Mouse (Mus musculus) ES-Bruce4 (cell line): Measurements from ENCODE around the gene Ccdc88c. TPM values are rescaled to one million over a fixed set of nuclear protein-coding genes. Genes with fewer than 3 reads are reported as not detected.

Experiments used
- H3K27ac ChIP-seq: 2 replicates; pipeline ENCODE4 v1.5.1; 2012; ENCODE audit warnings: low read length, inconsistent platforms; ENCODE audit not compliant: insufficient read depth
- H3K27me3 ChIP-seq: 2 replicates; pipeline ENCODE4 v1.6.1; 2012; ENCODE audit warnings: mild to moderate bottlenecking, low read length, inconsistent platforms; ENCODE audit not compliant: control insufficient read depth, poor library complexity, insufficient read depth, severe bottlenecking
- H3K36me3 ChIP-seq: 2 replicates; pipeline ENCODE4 v1.6.1; 2012; ENCODE audit warnings: inconsistent platforms, mild to moderate bottlenecking, low read length, moderate library complexity; ENCODE audit not compliant: control insufficient read depth, poor library complexity, insufficient read depth, severe bottlenecking
- H3K4me1 ChIP-seq: one replicate; pipeline ENCODE4 v1.8.1; 2011; ENCODE audit warnings: low read length; ENCODE audit not compliant: control insufficient read depth, insufficient read depth
- H3K4me3 ChIP-seq: 2 replicates; pipeline ENCODE4 v1.5.1; 2011; ENCODE audit warnings: low read depth, mild to moderate bottlenecking, low read length
- H3K9ac ChIP-seq: 2 replicates; pipeline ENCODE4 v1.6.1; 2012; ENCODE audit warnings: low read depth, mild to moderate bottlenecking, inconsistent platforms; ENCODE audit not compliant: poor library complexity, severe bottlenecking
- H3K9me3 ChIP-seq: replicated peaks from 2 replicates; pipeline ENCODE4 v1.6.1; 2012; ENCODE audit warnings: mild to moderate bottlenecking, low read length, inconsistent platforms; ENCODE audit not compliant: control insufficient read depth, poor library complexity, insufficient read depth, severe bottlenecking
- CTCF ChIP-seq: IDR thresholded peaks from one replicate; pipeline ENCODE4 v1.8.1; 2011; ENCODE audit warnings: low read depth, low read length
- EP300 ChIP-seq: IDR thresholded peaks from 2 replicates; pipeline ENCODE4 v1.6.1; 2011; ENCODE audit warnings: low read depth, low read length; ENCODE audit not compliant: insufficient read depth
- POLR2A ChIP-seq: IDR thresholded peaks from one replicate; pipeline ENCODE4 v1.8.1; 2011; ENCODE audit warnings: low read length; ENCODE audit not compliant: insufficient read depth
- polyA plus RNA-seq: library from polyadenylated mRNA; stranded (reverse); fragments of >200 nt; gene quantifications from 2 replicates; pipeline ENCODE4 v1.2.4, GENCODE M21; 2011; ENCODE audit warnings: low read depth; ENCODE audit not compliant: missing spikeins, insufficient read depth, insufficient read length

Ccdc88c gene
- polyA plus RNA-seq, 1 experiment, result 69.0 TPM

- Histone ChIP-seq H3K9me3 (no peaks in the 10 kb centered on the region), H3K9ac (no peak overlapping the region), H3K4me1 (peaks cover 20% of the 10 kb centered on the region), H3K27me3 (no peaks in the 10 kb centered on the region), H3K4me3 (no peak overlapping the region), H3K27ac (no peak overlapping the region), H3K36me3 (no peaks in the 10 kb centered on the region)
- no peak for TF ChIP-seq CTCF
- no peak for TF ChIP-seq POLR2A
- TF ChIP-seq EP300, result no peak
These were observed 23.9 kb downstream of the Ccdc88c start for GRCm38 (mm10) chr12:101004982-101005381.

DNA sequence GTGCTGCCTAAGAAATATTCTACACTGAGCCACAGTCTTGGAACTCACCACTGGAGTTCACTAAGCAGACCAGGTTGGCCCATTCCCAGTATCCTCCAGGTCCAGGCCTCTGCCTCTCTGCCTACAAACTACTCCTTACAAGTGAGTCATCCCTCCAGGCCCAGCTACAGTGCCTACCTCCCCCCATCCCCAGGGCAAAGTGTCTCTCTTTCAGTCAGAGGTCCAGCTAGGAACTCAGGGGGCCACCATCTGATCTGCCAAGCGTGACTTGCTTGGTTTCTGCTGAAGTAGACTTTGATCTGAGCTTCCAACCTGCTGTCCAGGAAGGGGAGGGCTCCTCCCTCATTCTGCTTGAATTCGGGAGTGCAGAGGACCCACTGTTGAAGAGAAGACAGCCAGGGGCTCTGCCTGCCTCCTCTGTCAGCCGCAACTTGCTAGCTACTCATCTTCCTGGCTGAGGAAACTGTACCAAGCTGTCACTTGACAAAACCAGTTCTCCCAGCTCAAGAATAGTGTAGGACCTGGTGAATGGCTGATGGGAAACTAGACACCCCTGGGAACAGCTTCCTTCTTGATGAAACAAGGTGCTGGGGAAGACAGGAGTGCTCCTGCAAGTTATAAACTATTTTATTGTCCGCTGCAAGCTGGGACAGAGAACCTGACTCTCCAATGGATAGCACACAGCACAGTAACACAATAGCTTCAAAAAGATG lies 25.9 kb downstream of the Ccdc88c start:
- Histone ChIP-seq H3K9me3 (no peaks in the 10 kb centered on the region), H3K27ac (no peak overlapping the region), H3K4me1 (peaks cover 27% of the 10 kb centered on the region), H3K9ac (no peak overlapping the region), H3K27me3 (no peaks in the 10 kb centered on the region), H3K4me3 (no peak overlapping the region), H3K36me3 (no peaks in the 10 kb centered on the region)
- TF ChIP-seq EP300 (no peak), CTCF (no peak), POLR2A (no peak)

GRCm38 (mm10) chr12:100999061-100999954 lies 29.5 kb downstream of the Ccdc88c start:
- no peak overlapping the region for H3K4me3 ChIP-seq
- no peak overlapping the region for H3K9ac ChIP-seq
- no peak overlapping the region for H3K27ac ChIP-seq
- TF ChIP-seq EP300 (peak; percentile 76), CTCF (no peak)
- H3K36me3 ChIP-seq, result no peaks in the 10 kb centered on the region
- peaks cover 32% of the 10 kb centered on the region for H3K4me1 ChIP-seq
- no peaks in the 10 kb centered on the region for H3K9me3 ChIP-seq
- no peaks in the 10 kb centered on the region for H3K27me3 ChIP-seq

DNA sequence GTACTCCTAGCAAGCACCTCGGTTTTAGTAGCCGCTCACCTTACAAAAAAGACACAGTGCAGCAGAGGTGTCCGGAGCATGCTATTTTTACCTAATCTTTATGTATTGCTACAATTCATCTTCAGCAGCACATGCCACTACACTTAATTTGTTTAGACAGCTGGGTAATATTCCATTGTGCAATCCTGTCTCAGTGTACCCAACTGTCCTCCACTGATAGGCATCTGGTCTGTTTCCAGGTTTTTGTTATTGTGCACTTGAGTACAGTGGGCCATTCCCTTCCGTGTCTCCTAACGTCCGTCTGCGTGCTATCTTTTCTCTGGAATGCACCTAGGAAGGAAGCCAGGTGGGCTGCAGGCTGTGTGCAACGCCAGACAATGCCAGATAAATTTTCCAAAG lies 30.3 kb downstream of the Ccdc88c start:
- peaks cover 33% of the 10 kb centered on the region for H3K4me1 ChIP-seq

GRCm38 (mm10) chr12:100997830-100998563 lies 30.9 kb downstream of the Ccdc88c start:
- Histone ChIP-seq H3K9me3 (no peaks in the 10 kb centered on the region), H3K27ac (peak overlapping the region; percentile 38; the same call in 1 of the 2 replicates), H3K9ac (no peak overlapping the region), H3K27me3 (no peaks in the 10 kb centered on the region), H3K36me3 (no peaks in the 10 kb centered on the region), H3K4me1 (peaks cover 31% of the 10 kb centered on the region), H3K4me3 (no peak overlapping the region)
- TF ChIP-seq CTCF (no peak), EP300 (0 out of 2 replicates have a peak, but pooled peaks have one; percentile 57)

More for the DNA sequence above, 30.3 kb downstream of the Ccdc88c start:
- Histone ChIP-seq H3K9ac (no peak overlapping the region), H3K36me3 (no peaks in the 10 kb centered on the region), H3K9me3 (no peaks in the 10 kb centered on the region), H3K27me3 (no peaks in the 10 kb centered on the region), H3K27ac (no peak overlapping the region), H3K4me3 (no peak overlapping the region)
- TF ChIP-seq CTCF (no peak), EP300 (no peak), POLR2A (no peak)

DNA sequence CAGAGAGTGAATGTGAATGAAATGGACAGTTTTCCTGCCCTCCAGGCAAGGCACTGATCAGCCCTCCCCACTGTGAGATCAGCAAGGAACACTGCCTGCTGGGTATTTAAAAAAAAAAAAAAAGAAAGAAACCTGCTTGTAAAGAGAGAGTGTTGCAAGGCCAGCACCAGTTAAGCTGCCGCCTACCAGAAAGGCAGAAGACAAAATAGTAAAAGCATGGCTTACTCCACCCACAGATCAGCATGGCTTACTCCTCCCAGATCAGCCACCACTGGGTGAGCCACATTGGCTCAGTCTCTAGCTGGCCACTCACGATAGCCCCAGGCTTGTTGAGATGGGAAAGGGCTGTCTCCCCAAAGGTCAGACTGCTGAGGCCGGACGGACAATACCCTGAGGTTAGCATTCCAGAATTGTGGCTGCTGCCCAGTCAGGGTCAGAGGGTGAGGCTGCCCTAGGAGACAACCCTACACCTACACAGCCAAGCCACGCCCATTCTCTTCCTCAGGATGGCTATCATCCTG lies 32.4 kb downstream of the Ccdc88c start:
- H3K27ac ChIP-seq, result peak overlapping the region; percentile 60
- no peak overlapping the region for H3K9ac ChIP-seq
- H3K4me1 ChIP-seq, result peaks cover 27% of the 10 kb centered on the region
- no peaks in the 10 kb centered on the region for H3K27me3 ChIP-seq
- H3K4me3 ChIP-seq, result no peak overlapping the region
- H3K9me3 ChIP-seq, result no peaks in the 10 kb centered on the region
- TF ChIP-seq EP300 (peak; percentile 92), POLR2A (no peak), CTCF (no peak)
- no peaks in the 10 kb centered on the region for H3K36me3 ChIP-seq
